Mouse (Mus musculus): ENCODE measurements around the gene Ghrh.

The Ghrh gene

GRCm38 (mm10) chr2:157343337-157343736 lies 4.0 kb downstream of the Ghrh start:
- DNase-seq = no peak

DNA sequence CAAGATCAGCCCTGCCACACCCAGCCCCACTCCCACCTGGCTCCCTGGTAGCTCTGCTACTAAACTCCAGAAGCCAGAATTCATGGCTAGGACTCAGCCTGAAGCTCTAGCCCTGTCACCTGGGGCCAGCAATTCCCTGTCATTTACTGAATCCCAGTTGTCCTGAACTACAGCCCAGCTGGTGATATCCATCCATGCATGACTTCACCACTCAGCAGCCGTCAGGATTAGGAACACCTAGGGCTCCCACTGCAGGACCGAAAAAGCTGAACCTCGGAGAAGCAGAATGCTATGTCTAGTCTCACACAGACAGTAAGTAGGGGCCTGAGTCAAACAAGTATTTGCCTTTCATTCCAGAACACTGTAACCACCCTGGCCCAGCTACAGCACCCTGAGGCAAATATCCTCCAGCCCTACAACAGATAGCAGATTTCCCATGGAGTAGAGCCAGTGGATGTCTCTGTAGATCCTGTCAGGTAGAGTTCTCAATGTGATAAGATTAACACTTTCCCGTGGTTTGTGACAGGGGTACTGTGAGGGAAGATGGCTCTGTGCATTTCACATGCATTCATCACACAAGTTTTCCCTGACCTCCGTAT lies 4.9 kb downstream of the Ghrh start:
- no peak for DNase-seq

DNA sequence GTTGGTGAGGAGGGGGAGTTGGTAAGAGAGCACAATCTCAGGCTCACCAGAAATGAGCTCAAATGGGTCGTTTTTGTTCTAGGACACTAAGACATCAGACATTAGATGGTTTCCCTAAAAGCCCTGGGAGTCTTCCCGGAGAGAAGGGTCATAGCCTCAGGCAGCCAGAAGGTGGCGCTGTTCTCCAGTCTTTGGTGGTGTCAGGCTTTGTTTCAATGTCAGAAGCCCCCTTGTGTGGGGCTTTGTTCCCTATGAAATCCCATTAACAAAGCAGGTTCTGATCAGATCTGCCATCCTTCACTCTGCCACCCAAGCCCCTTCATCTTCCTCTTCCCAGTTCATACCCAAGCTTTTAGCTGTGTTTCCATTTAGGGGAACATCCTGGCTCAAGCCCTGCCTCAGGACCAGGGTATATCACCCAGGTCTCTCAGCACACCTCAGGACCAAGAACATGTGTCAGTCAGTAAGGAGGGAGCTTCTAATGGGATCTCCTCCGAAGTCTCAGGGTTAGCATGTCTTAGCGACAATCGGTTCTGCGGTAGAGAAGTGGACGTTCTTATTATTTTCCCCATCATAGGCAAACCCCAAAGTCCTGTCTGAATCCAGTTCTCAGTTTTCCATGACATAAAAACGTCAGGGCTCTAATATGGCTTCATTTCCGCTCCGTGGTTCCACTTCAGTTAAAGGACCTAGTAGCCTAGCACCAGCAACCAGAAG lies 5.6 kb downstream of the Ghrh start:
- DNase-seq = peak; percentile 52 to 63

DNA sequence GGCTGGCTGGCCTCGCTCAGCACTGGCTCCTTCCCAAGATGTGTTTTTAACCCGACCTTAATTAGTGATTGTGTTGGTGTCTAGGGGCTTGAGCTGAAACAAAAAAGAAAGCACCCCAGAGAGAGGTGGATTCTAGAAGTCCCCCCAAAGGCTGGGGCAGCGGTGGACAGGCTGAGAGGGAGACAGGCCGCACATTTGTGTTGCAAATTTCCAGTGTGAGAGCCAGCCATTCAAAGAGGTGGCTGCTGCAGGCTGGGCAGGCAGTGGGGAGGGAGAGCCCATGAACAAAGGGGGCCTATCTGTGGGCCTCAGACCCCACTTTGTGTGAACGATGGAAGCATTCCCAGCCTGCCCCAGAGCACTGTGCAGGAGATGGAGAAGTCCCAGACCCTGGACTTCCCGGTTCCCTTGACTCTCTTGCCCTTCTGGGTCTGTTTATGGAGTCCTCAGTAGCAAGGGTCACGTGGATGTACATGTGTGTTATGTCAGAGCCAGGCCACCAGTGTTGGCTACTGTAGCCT lies 7.0 kb downstream of the Ghrh start:
- DNase-seq = no peak

DNA sequence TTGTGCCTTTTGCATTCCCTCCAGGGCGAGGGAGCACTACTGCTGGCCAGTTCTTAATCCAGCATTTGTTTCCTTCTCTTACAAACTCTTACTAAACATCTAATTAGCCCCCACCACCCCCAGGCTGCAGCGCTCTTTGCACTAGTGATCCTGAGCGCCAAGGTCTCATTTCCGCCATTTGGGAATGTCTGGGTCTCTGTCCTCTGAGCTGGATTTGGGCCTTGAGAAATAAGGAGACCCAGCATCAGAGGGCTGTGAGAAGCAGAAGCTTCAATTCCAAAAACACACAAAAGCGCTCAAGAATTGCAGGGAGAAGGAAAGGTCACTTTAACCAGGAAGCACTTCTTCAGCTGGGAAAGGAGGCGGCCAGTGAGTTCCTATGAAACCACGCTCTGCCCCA lies 7.8 kb downstream of the Ghrh start:
- no peak for DNase-seq

GRCm38 (mm10) chr2:157338663-157339062 lies 8.6 kb downstream of the Ghrh start:
- peak; percentile 52 to 54 for DNase-seq

DNA sequence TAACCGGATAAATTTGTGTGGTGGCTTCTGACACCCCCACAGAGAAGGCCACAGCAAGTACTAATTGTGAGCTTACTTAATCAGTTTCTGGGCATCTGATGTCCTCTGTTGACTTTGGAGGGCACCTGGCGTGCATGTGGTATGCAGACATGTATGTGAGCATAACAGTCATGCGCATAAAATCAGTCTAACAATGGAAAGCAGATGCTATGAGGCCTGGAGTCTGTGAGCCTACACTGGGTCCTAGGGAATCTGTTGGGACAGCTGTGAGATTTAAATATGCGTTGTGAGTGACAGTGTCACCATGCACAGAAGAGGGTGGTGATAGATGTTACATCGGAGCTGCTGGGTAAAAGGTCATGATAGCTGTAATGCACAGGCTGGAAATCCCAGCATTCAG lies 15.2 kb downstream of the Ghrh start:
- no peak for DNase-seq

DNA sequence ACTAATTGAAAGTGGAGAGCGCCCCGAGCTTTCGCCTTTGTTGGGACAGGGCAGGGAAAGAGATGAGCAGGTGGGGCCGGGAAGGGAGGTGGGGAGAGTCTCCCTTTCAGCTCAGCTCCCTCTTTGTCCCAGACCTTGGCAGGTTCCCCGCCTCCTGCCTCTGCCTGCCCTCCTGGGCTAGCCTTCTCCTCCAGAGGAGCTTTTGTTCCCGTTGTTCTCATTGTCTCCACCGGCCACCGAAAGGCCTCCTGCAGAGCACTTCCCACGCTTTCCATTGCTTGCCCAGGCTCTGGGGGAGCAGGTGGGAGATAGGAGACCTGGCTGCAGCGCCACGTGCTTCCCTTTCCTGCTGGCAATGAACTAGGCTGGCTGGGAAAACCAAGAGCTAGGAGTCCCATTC lies 18.7 kb downstream of the Ghrh start:
- DNase-seq = no peak

DNA sequence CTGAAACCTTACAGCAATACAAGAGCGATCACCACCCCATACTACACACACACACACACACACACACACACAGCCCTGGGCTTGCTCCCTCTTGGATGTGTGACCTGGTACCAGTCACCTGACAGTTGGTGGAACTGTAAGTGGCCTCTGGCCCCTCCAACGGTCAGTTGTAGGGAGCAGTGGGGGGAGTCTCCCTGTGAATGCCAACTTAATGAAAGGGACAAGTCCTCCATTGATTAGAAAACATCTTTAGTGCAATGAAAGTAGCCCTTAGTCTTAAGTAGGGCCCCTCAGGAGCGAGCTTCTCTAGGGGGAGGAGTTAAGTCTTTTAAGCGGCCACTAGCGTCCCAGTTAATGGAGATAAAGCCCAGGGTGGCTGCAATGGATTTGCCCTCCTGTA lies 19.2 kb downstream of the Ghrh start:
- no peak for DNase-seq

GRCm38 (mm10) chr2:157325238-157325637 lies 22.1 kb downstream of the Ghrh start:
- no peak for DNase-seq

DNA sequence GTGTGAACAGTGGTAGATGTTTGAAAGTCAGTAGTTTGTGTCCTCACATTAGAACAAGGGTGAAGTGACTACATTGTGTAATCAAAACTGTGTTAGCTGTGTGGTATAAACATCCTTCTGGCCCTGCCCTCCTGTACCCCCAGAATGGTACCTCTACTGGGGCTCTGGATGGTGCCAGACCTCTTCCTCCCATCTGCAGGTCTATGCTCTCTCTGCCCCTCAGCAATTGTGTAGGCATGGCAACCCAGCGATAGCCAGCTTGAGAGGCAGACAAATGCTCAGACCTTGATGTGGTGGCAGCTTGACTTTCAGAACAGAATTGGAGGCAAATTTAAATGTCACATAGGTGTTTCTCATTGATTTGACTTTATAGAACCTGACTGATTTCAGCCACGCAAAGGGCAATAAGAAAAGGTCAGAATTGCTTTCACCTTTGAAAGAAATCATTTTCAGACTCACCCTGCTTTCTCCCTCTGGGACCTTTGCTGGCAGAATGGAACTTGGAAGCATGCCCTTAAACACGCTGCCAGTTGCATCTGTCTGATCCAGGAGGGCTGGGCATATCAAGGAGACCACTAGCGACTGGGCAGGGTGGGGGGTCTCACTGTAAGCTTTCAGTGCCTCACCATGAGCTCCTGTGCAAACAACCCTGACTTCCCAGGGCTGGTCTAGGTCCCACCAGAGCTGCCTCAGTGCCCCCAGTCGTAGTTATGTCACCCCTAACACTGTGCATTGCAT lies 25.1 kb downstream of the Ghrh start:
- no peak for DNase-seq

- DNase-seq = no peak
Observed at GRCm38 (mm10) chr2:157320886-157321285, 26.4 kb downstream of the Ghrh start.

DNA sequence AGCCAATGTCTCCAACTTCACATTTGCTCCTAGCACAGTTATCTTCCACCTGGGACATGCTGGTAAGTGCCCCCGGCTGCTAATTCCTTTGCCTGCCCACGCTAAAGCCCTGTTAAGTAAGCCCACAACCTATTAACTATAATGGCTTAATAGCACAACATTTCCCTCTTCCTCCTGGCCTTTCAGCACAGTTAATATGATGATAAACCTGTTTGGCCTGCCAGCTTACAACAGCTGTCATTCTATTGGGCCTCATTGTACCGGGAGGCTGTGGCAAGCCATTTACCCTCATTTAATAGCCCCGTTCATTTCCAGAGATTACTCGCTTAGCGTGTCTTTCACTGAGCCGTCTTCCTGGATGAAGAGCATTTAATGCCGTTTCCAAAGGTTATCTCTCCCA lies 27.2 kb downstream of the Ghrh start:
- DNase-seq = no peak

DNA sequence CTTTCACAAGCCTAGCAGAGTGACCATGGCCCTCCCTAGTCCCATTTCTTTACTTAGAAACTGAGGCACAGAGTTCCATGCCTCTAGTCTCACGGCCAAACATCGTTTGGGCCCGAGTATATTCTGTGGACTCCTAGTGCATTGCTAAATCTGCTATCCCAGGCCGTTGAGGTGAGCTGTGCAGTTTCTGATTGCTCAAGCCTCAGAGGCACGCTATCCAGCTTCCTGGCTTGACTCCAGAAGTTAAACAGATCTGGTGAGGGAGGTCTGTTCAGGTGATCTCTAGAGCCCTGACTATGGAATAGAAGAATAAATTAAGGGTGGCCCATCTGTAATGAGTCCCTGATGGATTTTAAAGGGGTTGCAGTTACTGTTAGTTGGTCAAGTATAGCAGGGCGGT lies 30.1 kb downstream of the Ghrh start:
- no peak for DNase-seq

GRCm38 (mm10) chr2:157316358-157316933 lies 30.9 kb downstream of the Ghrh start:
- no peak for DNase-seq

- no peak for DNase-seq
Observed at GRCm38 (mm10) chr2:157315486-157315885, 31.8 kb downstream of the Ghrh start.

- no peak for DNase-seq
Observed at GRCm38 (mm10) chr2:157314310-157314709, 33.0 kb downstream of the Ghrh start.

DNA sequence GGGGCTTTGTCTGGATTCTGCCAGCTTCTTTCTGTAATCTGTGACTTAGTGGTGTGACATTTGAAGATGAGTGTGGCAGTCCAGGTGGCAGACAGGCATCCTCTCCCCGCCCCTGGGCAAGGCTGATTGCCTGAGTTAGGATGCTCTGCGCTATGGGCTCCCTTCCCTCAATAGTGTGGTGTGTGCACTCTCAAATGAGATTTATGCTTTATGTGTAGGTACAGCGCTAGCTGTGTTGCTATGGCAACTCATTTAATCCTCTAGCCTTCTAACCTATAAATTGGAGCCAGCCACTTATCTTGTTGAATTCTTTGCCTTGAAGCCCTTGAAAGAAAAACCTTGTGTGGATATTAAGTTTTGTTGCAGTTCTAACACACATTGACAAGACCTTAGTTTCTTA lies 33.6 kb downstream of the Ghrh start:
- DNase-seq = no peak

- no peak for DNase-seq
Observed at GRCm38 (mm10) chr2:157310963-157311637, 36.2 kb downstream of the Ghrh start.

DNA sequence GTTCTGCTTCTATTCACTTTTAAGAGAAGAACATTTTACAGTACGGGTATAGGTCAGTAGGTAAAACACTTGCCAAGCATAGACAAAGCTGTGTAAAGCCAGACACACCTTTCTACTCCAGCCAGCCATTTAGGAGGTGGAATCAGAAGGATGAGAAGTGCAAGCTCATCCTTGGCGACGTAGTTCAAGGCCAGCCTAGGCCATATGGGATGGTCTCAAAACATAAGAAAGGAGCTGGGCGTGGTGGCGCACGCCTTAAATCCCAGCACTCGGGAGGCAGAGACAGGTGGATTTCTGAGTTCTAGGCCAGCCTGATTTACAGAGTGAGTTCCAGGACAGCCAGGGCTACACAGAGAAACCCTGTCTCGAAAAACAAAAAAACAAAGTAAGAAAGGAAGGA lies 37.7 kb downstream of the Ghrh start:
- DNase-seq = no peak

GRCm38 (mm10) chr2:157308273-157308917 lies 38.9 kb downstream of the Ghrh start:
- DNase-seq = no peak

- no peak for DNase-seq
Observed at GRCm38 (mm10) chr2:157307715-157308265, 39.5 kb downstream of the Ghrh start.
